15 mouse cellular contexts compared by ENCODE assay signal in genomic region chr15:84985516-84986160, GRCm38 (mm10). TPM values are rescaled to one million over a fixed set of nuclear protein-coding genes. Genes with fewer than 3 reads are reported as not detected.
DNase-seq lines count a peak whose midpoint lies in the region; ATAC-seq and TF ChIP-seq lines count a peak whose summit lies in the region.
"Had no signal": no experiment of that assay in that cellular context is flagged by ENCODE, and none has a peak within 500 bp of the region (broad histone marks: within the 10 kb centered on the region; RNA-seq: fewer than 3 reads in every experiment).

No protein-coding gene starts in this region.

- no peak for TF ChIP-seq CTCF in hindbrain, postnatal 0 days (IDR thresholded peaks at IDR 0.05; ENCODE audit: low read depth)

- DNase-seq in midbrain, embryonic 10.5 days (ENCODE audit: low spot score), result no peak
- DNase-seq in midbrain, embryonic 11.5 days (ENCODE audit: low spot score, missing footprints), result no peak
- no peak for DNase-seq in hindbrain, postnatal 0 days (ENCODE audit: low spot score)
- no peak for DNase-seq in kidney, adult 9 months
- no peak for DNase-seq in adrenal gland, adult 2 months
- DNase-seq: adrenal gland, postnatal 25 days; layer of hippocampus, adult 9-11 months; left cerebral cortex, postnatal 4 days; liver, postnatal 0 days; thymus, postnatal 4 days had no signal

- ATAC-seq in midbrain, embryonic 11.5 days (ENCODE audit: low FRiP score), result no peak
- no peak for ATAC-seq in forebrain, embryonic 15.5 days (replicated peaks)
- no peak for ATAC-seq in hindbrain, postnatal 0 days
- no peak for ATAC-seq in neural tube, embryonic 14.5 days (ENCODE audit: low read depth)
- ATAC-seq: liver, postnatal 0 days had no signal

- H3K4me1 ChIP-seq in midbrain, embryonic 10.5 days, result peaks cover 55% of the 10 kb centered on the region
- peaks cover 18% of the 10 kb centered on the region for H3K4me1 ChIP-seq in midbrain, embryonic 11.5 days (ENCODE audit: control insufficient read depth, insufficient read depth, low read length)
- H3K4me1 ChIP-seq in forebrain, embryonic 15.5 days, result peaks cover 55% of the 10 kb centered on the region
- peaks cover 27% of the 10 kb centered on the region for H3K4me1 ChIP-seq in hindbrain, postnatal 0 days (ENCODE audit: insufficient read depth, low read length)
- H3K4me1 ChIP-seq in neural tube, embryonic 14.5 days (ENCODE audit: control insufficient read depth, insufficient read depth, low read length), result peaks cover 25% of the 10 kb centered on the region

- H3K4me2 ChIP-seq in midbrain, embryonic 11.5 days, result no peak overlapping the region
- H3K4me2 ChIP-seq in forebrain, embryonic 15.5 days (replicated peaks), result peak overlapping the region; percentile 69
- peak overlapping the region; percentile 93 for H3K4me2 ChIP-seq in hindbrain, postnatal 0 days (ENCODE audit: low read depth, low read length)
- H3K4me2 ChIP-seq in neural tube, embryonic 14.5 days (ENCODE audit: low read depth, low read length), result peak overlapping the region; percentile 84

- H3K36me3 ChIP-seq in midbrain, embryonic 10.5 days, result peaks cover 8% of the 10 kb centered on the region; the same call in 1 of the 2 replicates
- no peaks in the 10 kb centered on the region for H3K36me3 ChIP-seq in midbrain, embryonic 11.5 days (ENCODE audit: control insufficient read depth, insufficient read depth, low read length)
- H3K36me3 ChIP-seq in forebrain, embryonic 15.5 days, result no peaks in the 10 kb centered on the region
- no peaks in the 10 kb centered on the region for H3K36me3 ChIP-seq in hindbrain, postnatal 0 days (ENCODE audit: insufficient read depth, low read length)
- H3K36me3 ChIP-seq in neural tube, embryonic 14.5 days (ENCODE audit: control insufficient read depth, insufficient read depth, low read length), result no peaks in the 10 kb centered on the region

- H3K4me3 ChIP-seq in midbrain, embryonic 10.5 days, result peak overlapping the region; percentile 88; the same call in 1 of the 2 replicates
- no peak overlapping the region for H3K4me3 ChIP-seq in midbrain, embryonic 11.5 days (ENCODE audit: low read depth, low read length)
- peak overlapping the region; percentile 85 for H3K4me3 ChIP-seq in forebrain, embryonic 15.5 days
- peak overlapping the region; percentile 82 for H3K4me3 ChIP-seq in hindbrain, postnatal 0 days (ENCODE audit: low read length)
- no peak overlapping the region for H3K4me3 ChIP-seq in neural tube, embryonic 14.5 days (ENCODE audit: low read depth, low read length)

- H3K9me3 ChIP-seq in midbrain, embryonic 10.5 days (replicated peaks), result no peaks in the 10 kb centered on the region
- H3K9me3 ChIP-seq in midbrain, embryonic 11.5 days (ENCODE audit: control insufficient read depth, low read length), result no peaks in the 10 kb centered on the region
- H3K9me3 ChIP-seq in forebrain, embryonic 15.5 days, result no peaks in the 10 kb centered on the region
- H3K9me3 ChIP-seq in hindbrain, postnatal 0 days (ENCODE audit: low read length), result no peaks in the 10 kb centered on the region
- no peaks in the 10 kb centered on the region for H3K9me3 ChIP-seq in neural tube, embryonic 14.5 days (ENCODE audit: control insufficient read depth, low read length)

- H3K9ac ChIP-seq in midbrain, embryonic 11.5 days (ENCODE audit: low read length), result no peak overlapping the region
- no peak overlapping the region for H3K9ac ChIP-seq in forebrain, embryonic 15.5 days (replicated peaks)
- 0 out of 2 replicates have a peak overlapping the region, but pooled peaks have one; percentile 97 for H3K9ac ChIP-seq in hindbrain, postnatal 0 days (replicated peaks; ENCODE audit: low read length)
- no peak overlapping the region for H3K9ac ChIP-seq in neural tube, embryonic 14.5 days (replicated peaks; ENCODE audit: low read depth, low read length)
- H3K9ac ChIP-seq: liver, postnatal 0 days had no signal

- no peak overlapping the region for H3K27ac ChIP-seq in midbrain, embryonic 10.5 days (replicated peaks)
- H3K27ac ChIP-seq in midbrain, embryonic 11.5 days (ENCODE audit: low read depth, low read length), result no peak overlapping the region
- H3K27ac ChIP-seq in forebrain, embryonic 15.5 days (replicated peaks), result no peak overlapping the region
- no peak overlapping the region for H3K27ac ChIP-seq in hindbrain, postnatal 0 days
- no peak overlapping the region for H3K27ac ChIP-seq in neural tube, embryonic 14.5 days (ENCODE audit: low read depth, low read length)

- H3K27me3 ChIP-seq in midbrain, embryonic 10.5 days (ENCODE audit: low read depth, poor library complexity, severe bottlenecking), result peaks cover 17% of the 10 kb centered on the region
- no peaks in the 10 kb centered on the region for H3K27me3 ChIP-seq in midbrain, embryonic 11.5 days (ENCODE audit: control insufficient read depth, insufficient read depth, low read length)
- no peaks in the 10 kb centered on the region for H3K27me3 ChIP-seq in forebrain, embryonic 15.5 days
- no peaks in the 10 kb centered on the region for H3K27me3 ChIP-seq in hindbrain, postnatal 0 days (ENCODE audit: insufficient read depth, low read length)
- H3K27me3 ChIP-seq in neural tube, embryonic 14.5 days (ENCODE audit: control insufficient read depth, insufficient read depth, low read length), result no peaks in the 10 kb centered on the region

- 86% methylated on average over 12 of the region's 12 CpGs for WGBS in midbrain, embryonic 10.5 days
- WGBS in midbrain, embryonic 11.5 days, result 89% methylated on average over 12 of the region's 12 CpGs
- WGBS in forebrain, embryonic 15.5 days, result 88% methylated on average over 12 of the region's 12 CpGs
- WGBS in hindbrain, postnatal 0 days, result 72% methylated on average over 12 of the region's 12 CpGs
- 86% methylated on average over 12 of the region's 12 CpGs for WGBS in neural tube, embryonic 14.5 days

RNA-seq across cellular contexts. Expression of gene 5031439G07Rik, which starts 2.7 kb away (rescaled TPM):
- 10.1 and 10.8 TPM in 2 replicates for polyA plus RNA-seq in midbrain, embryonic 10.5 days (2016; fragmentation: Nextera tagmentation; extraction: Ambion mirVana)
- polyA plus RNA-seq in midbrain, embryonic 11.5 days (2014; fragmentation: Nextera tagmentation; extraction: Ambion mirVana), result 11.7 and 17.2 TPM in 2 replicates
- 22.1 and 27.7 TPM in 2 replicates for polyA plus RNA-seq in forebrain, embryonic 15.5 days (2015; fragmentation: Nextera tagmentation; extraction: Ambion mirVana)
- 123 and 127 TPM in 2 replicates for total RNA-seq in hindbrain, postnatal 0 days (2014; rRNA removed)
- polyA plus RNA-seq in hindbrain, postnatal 0 days (2015; fragmentation: Nextera tagmentation; extraction: Ambion mirVana), result 23.0 and 23.6 TPM in 2 replicates
- 20.9 and 21.8 TPM in 2 replicates for polyA plus RNA-seq in neural tube, embryonic 14.5 days (2014; fragmentation: Nextera tagmentation; extraction: Ambion mirVana)
- total RNA-seq in adrenal gland, adult 2 months (2021), result 10 to 100 TPM; 24.1 to 41.5 TPM
- 17.7 and 18.2 TPM in 2 replicates for polyA plus RNA-seq in adrenal gland, adult 2 months (2012; rRNA removed)

RNA-seq across cellular contexts. Expression of gene Upk3a, which starts 31.3 kb away (rescaled TPM):
- 0.16 TPM in 1 of 2 replicates, not detected in the other for polyA plus RNA-seq in midbrain, embryonic 10.5 days (2016; fragmentation: Nextera tagmentation; extraction: Ambion mirVana)
- polyA plus RNA-seq in midbrain, embryonic 11.5 days (2014; fragmentation: Nextera tagmentation; extraction: Ambion mirVana), result 0.15 TPM in 1 of 2 replicates, not detected in the other
- polyA plus RNA-seq in forebrain, embryonic 15.5 days (2015; fragmentation: Nextera tagmentation; extraction: Ambion mirVana), result 0.31 and 0.34 TPM in 2 replicates
- total RNA-seq in hindbrain, postnatal 0 days (2014; rRNA removed), result 1.0 and 6.5 TPM in 2 replicates
- 2.2 and 2.6 TPM in 2 replicates for polyA plus RNA-seq in hindbrain, postnatal 0 days (2015; fragmentation: Nextera tagmentation; extraction: Ambion mirVana)
- 0.58 and 0.88 TPM in 2 replicates for polyA plus RNA-seq in neural tube, embryonic 14.5 days (2014; fragmentation: Nextera tagmentation; extraction: Ambion mirVana)
- total RNA-seq in adrenal gland, adult 2 months (2021), result not detected
- polyA plus RNA-seq in adrenal gland, adult 2 months (2012; rRNA removed), result not detected in 2 replicates
- total RNA-seq: adrenal gland, postnatal 25 days; heart, adult 18-20 months; heart, postnatal 25 days had no signal
- polyA plus RNA-seq: embryonic facial prominence, embryonic 11.5 days; liver, postnatal 0 days had no signal

RNA-seq across cellular contexts. Expression of gene Fam118a, which starts 43.1 kb away (rescaled TPM):
- 33.1 and 34.9 TPM in 2 replicates for polyA plus RNA-seq in midbrain, embryonic 10.5 days (2016; fragmentation: Nextera tagmentation; extraction: Ambion mirVana)
- polyA plus RNA-seq in midbrain, embryonic 11.5 days (2014; fragmentation: Nextera tagmentation; extraction: Ambion mirVana), result 30.1 and 32.1 TPM in 2 replicates
- polyA plus RNA-seq in forebrain, embryonic 15.5 days (2015; fragmentation: Nextera tagmentation; extraction: Ambion mirVana), result 32.4 and 33.5 TPM in 2 replicates
- 16.0 and 18.2 TPM in 2 replicates for total RNA-seq in hindbrain, postnatal 0 days (2014; rRNA removed)
- 29.0 and 30.3 TPM in 2 replicates for polyA plus RNA-seq in hindbrain, postnatal 0 days (2015; fragmentation: Nextera tagmentation; extraction: Ambion mirVana)
- polyA plus RNA-seq in neural tube, embryonic 14.5 days (2014; fragmentation: Nextera tagmentation; extraction: Ambion mirVana), result 27.3 and 30.0 TPM in 2 replicates
- total RNA-seq in adrenal gland, adult 2 months (2021), result 10 to 100 TPM in 1 of 2 experiments, 1 to 10 TPM in 1; 6.0 to 12.4 TPM
- 2.4 and 3.0 TPM in 2 replicates for polyA plus RNA-seq in adrenal gland, adult 2 months (2012; rRNA removed)

Comparison
In these comparisons a context has a peak if more than half of its experiments do, and no peak if none do; other contexts are left out.
1. H3K4me3 ChIP-seq: peak in midbrain, embryonic 10.5 days (single experiment), forebrain, embryonic 15.5 days (single experiment) and hindbrain, postnatal 0 days (single experiment); none in midbrain, embryonic 11.5 days (single experiment) and neural tube, embryonic 14.5 days (single experiment).